In genomic region chr10:93539775-93540430, GRCm38 (mm10) we compare ENCODE assay signal across 7 mouse cellular contexts. TPM values are rescaled to one million over a fixed set of nuclear protein-coding genes. Genes with fewer than 3 reads are reported as not detected.
DNase-seq lines count a peak whose midpoint lies in the region; ATAC-seq and TF ChIP-seq lines count a peak whose summit lies in the region.

Amdhd1 (minus strand) TSS chr10:93540033.

- H3K36me3 ChIP-seq in embryonic facial prominence, embryonic 13.5 days = no peaks in the 10 kb centered on the region
- no peaks in the 10 kb centered on the region for H3K36me3 ChIP-seq in heart, adult 2 months (ENCODE audit: control insufficient read depth, insufficient read depth, low read length)
- no peaks in the 10 kb centered on the region for H3K36me3 ChIP-seq in kidney, adult 2 months (ENCODE audit: control insufficient read depth, insufficient read depth, low read length)
- no peaks in the 10 kb centered on the region for H3K36me3 ChIP-seq in limb, embryonic 15.5 days
- H3K36me3 ChIP-seq in midbrain, postnatal 0 days (ENCODE audit: insufficient read depth, low read length) = no peaks in the 10 kb centered on the region

- peak within 1 kb of the TSS; percentile 46 for H3K4me3 ChIP-seq in embryonic facial prominence, embryonic 13.5 days
- H3K4me3 ChIP-seq in heart, adult 2 months = peak within 1 kb of the TSS; percentile 56
- peak within 1 kb of the TSS; percentile 48 for H3K4me3 ChIP-seq in kidney, adult 2 months (ENCODE audit: insufficient read depth, low read depth, low read length)
- peak within 1 kb of the TSS; percentile 43 for H3K4me3 ChIP-seq in limb, embryonic 15.5 days
- peak within 1 kb of the TSS; percentile 29 for H3K4me3 ChIP-seq in midbrain, postnatal 0 days (ENCODE audit: low read depth, low read length)

- H3K9ac ChIP-seq in embryonic facial prominence, embryonic 13.5 days = peak within 1 kb of the TSS; percentile 63
- H3K9ac ChIP-seq in heart, adult 2 months (ENCODE audit: low read depth, low read length) = peak within 1 kb of the TSS; percentile 64
- peak within 1 kb of the TSS; percentile 33; the same call in 1 of the 2 replicates for H3K9ac ChIP-seq in limb, embryonic 15.5 days
- no peak within 1 kb of the TSS for H3K9ac ChIP-seq in midbrain, postnatal 0 days (replicated peaks; ENCODE audit: low read length, poor library complexity, severe bottlenecking)

- peak within 1 kb of the TSS; percentile 80 for H3K4me2 ChIP-seq in embryonic facial prominence, embryonic 13.5 days
- H3K4me2 ChIP-seq in limb, embryonic 15.5 days = peak within 1 kb of the TSS; percentile 86
- H3K4me2 ChIP-seq in midbrain, postnatal 0 days (ENCODE audit: low read depth, low read length, poor library complexity, severe bottlenecking) = peak within 1 kb of the TSS; percentile 55

- H3K9me3 ChIP-seq in embryonic facial prominence, embryonic 13.5 days = no peaks in the 10 kb centered on the region
- no peaks in the 10 kb centered on the region for H3K9me3 ChIP-seq in limb, embryonic 15.5 days
- no peaks in the 10 kb centered on the region for H3K9me3 ChIP-seq in midbrain, postnatal 0 days (ENCODE audit: low read length)

- no peak within 1 kb of the TSS for H3K27ac ChIP-seq in embryonic facial prominence, embryonic 13.5 days
- H3K27ac ChIP-seq in heart, adult 2 months = no peak within 1 kb of the TSS
- no peak within 1 kb of the TSS for H3K27ac ChIP-seq in kidney, adult 2 months (ENCODE audit: insufficient read depth, low read depth, low read length)
- H3K27ac ChIP-seq in limb, embryonic 15.5 days = no peak within 1 kb of the TSS
- H3K27ac ChIP-seq in midbrain, postnatal 0 days (ENCODE audit: low read depth, low read length) = no peak within 1 kb of the TSS

- no peak for TF ChIP-seq EP300 in heart, adult 2 months (IDR thresholded peaks at IDR 0.05; ENCODE audit: insufficient read depth, low read depth, low read length)

- peak; percentile 92 to 93 for DNase-seq in adrenal gland, postnatal 36 days
- DNase-seq in heart, adult 2 months = peak; percentile 80 to 87
- DNase-seq in kidney, adult 2 months = peak; percentile 88
- peak; percentile 78 for DNase-seq in midbrain, postnatal 0 days (ENCODE audit: low spot score)
- peak; percentile 71 to 90 for DNase-seq in spleen, postnatal 10 days (ENCODE audit: low spot score in 2 of 2)

- TF ChIP-seq CTCF in heart, adult 2 months (IDR thresholded peaks at IDR 0.05) = peak; percentile 76
- peak; percentile 66 for TF ChIP-seq CTCF in kidney, adult 2 months (conservative IDR thresholded peaks at IDR 0.05; ENCODE audit: insufficient read depth, insufficient read length, low read depth, low read length)
- TF ChIP-seq CTCF in midbrain, postnatal 0 days (IDR thresholded peaks at IDR 0.05) = peak; percentile 73

- H3K27me3 ChIP-seq in embryonic facial prominence, embryonic 13.5 days = peaks cover 24% of the 10 kb centered on the region
- H3K27me3 ChIP-seq in heart, adult 2 months (ENCODE audit: control insufficient read depth, insufficient read depth, low read length) = no peaks in the 10 kb centered on the region
- H3K27me3 ChIP-seq in kidney, adult 2 months (replicated peaks; ENCODE audit: control insufficient read depth, insufficient read depth, low read length) = no peaks in the 10 kb centered on the region
- peaks cover 3% of the 10 kb centered on the region; the same call in 1 of the 2 replicates for H3K27me3 ChIP-seq in limb, embryonic 15.5 days
- peaks cover 4% of the 10 kb centered on the region; the same call in 1 of the 2 replicates for H3K27me3 ChIP-seq in midbrain, postnatal 0 days (ENCODE audit: insufficient read depth, low read length)

- intact Hi-C loops in heart, adult 2 months (cut with DNase I) = loop anchor here (10.0 kb wide), 1 partner anchor 485 kb away; no protein-coding TSS in a partner anchor

- no peak for TF ChIP-seq POLR2A in heart, adult 2 months (IDR thresholded peaks at IDR 0.05; ENCODE audit: insufficient read depth, low read depth, low read length)
- TF ChIP-seq POLR2A in kidney, adult 2 months (IDR thresholded peaks at IDR 0.05; ENCODE audit: low read depth, low read length) = no peak

- H3K79me2 ChIP-seq in heart, adult 2 months (replicated peaks; ENCODE audit: control insufficient read depth, insufficient read depth, low read length) = no peaks in the 10 kb centered on the region

- peak; percentile 82 for ATAC-seq in embryonic facial prominence, embryonic 13.5 days (ENCODE audit: insufficient number of reproducible peaks, insufficient read depth, low FRiP score, low TSS enrichment, low read depth)
- ATAC-seq in limb, embryonic 15.5 days (ENCODE audit: insufficient number of reproducible peaks, low FRiP score, low TSS enrichment, low read depth) = peak; percentile 61; the same call in 1 of the 2 replicates
- ATAC-seq in midbrain, postnatal 0 days (ENCODE audit: low FRiP score) = peak; percentile 72

- WGBS in embryonic facial prominence, embryonic 13.5 days = 2% methylated on average over 35 of the region's 35 CpGs
- under 1% methylated on average over 35 of the region's 35 CpGs for WGBS in heart, adult 2 months
- 1% methylated on average over 35 of the region's 35 CpGs for WGBS in kidney, adult 2 months
- 3% methylated on average over 35 of the region's 35 CpGs for WGBS in limb, embryonic 15.5 days
- 3% methylated on average over 33 of the region's 35 CpGs for WGBS in midbrain, postnatal 0 days

- peaks cover 12% of the 10 kb centered on the region; the same call in 1 of the 2 replicates for H3K4me1 ChIP-seq in embryonic facial prominence, embryonic 13.5 days
- peaks cover 3% of the 10 kb centered on the region for H3K4me1 ChIP-seq in heart, adult 2 months (ENCODE audit: control insufficient read depth, insufficient read depth, low read length)
- H3K4me1 ChIP-seq in kidney, adult 2 months (ENCODE audit: control insufficient read depth, insufficient read depth, low read length) = peaks cover 5% of the 10 kb centered on the region
- peaks cover 11% of the 10 kb centered on the region for H3K4me1 ChIP-seq in limb, embryonic 15.5 days
- H3K4me1 ChIP-seq in midbrain, postnatal 0 days (ENCODE audit: insufficient read depth, low read length) = no peaks in the 10 kb centered on the region

RNA-seq across cellular contexts. Expression of gene Amdhd1, which starts in this region (rescaled TPM):
- total RNA-seq in adrenal gland, postnatal 36 days (2021) = under 1 TPM in 1 of 2 experiments, not detected in 1; 0.17 TPM
- 0.21 and 0.48 TPM in 2 replicates for polyA plus RNA-seq in embryonic facial prominence, embryonic 13.5 days (2015; fragmentation: Nextera tagmentation; extraction: Ambion mirVana)
- total RNA-seq in heart, adult 2 months (2021) = not detected
- polyA plus RNA-seq in heart, adult 2 months (2012; rRNA removed) = 0.06 and 0.12 TPM in 2 replicates
- polyA plus RNA-seq in kidney, adult 2 months (2012; rRNA removed) = 3.1 and 3.3 TPM in 2 replicates
- polyA plus RNA-seq in limb, embryonic 15.5 days (2015; fragmentation: Nextera tagmentation; extraction: Ambion mirVana) = 0.22 and 0.24 TPM in 2 replicates
- total RNA-seq in midbrain, postnatal 0 days (2014; rRNA removed) = not detected in 2 replicates
- polyA plus RNA-seq in midbrain, postnatal 0 days (2015; fragmentation: Nextera tagmentation; extraction: Ambion mirVana) = 0.07 TPM in 1 of 2 replicates, not detected in the other

Comparison
In these comparisons a context has a peak if more than half of its experiments do, and no peak if none do; other contexts are left out.
1. Peak in DNase-seq in adrenal gland, postnatal 36 days; RNA of the gene not detected or under 1 TPM.
2. Peak in ATAC-seq, H3K4me3 ChIP-seq, H3K9ac ChIP-seq and H3K4me2 ChIP-seq in embryonic facial prominence, embryonic 13.5 days; RNA of the gene not detected or under 1 TPM.
3. Peak in DNase-seq, H3K4me3 ChIP-seq and H3K9ac ChIP-seq in heart, adult 2 months; RNA of the gene not detected or under 1 TPM.
4. Peak in ATAC-seq, H3K4me3 ChIP-seq, H3K9ac ChIP-seq and H3K4me2 ChIP-seq in limb, embryonic 15.5 days; RNA of the gene not detected or under 1 TPM.
5. Peak in DNase-seq, ATAC-seq, H3K4me3 ChIP-seq and H3K4me2 ChIP-seq in midbrain, postnatal 0 days; RNA of the gene not detected or under 1 TPM.